15 mouse cellular contexts compared by ENCODE assay signal in genomic region chr10:111897361-111897760, GRCm38 (mm10).
"Had no signal": no experiment of that assay in that cellular context is flagged by ENCODE, and none has a peak within 500 bp of the region (broad histone marks: within the 10 kb centered on the region; RNA-seq: fewer than 3 reads in every experiment).

No protein-coding gene starts in this region.

- DNase-seq: lung, adult 2 months; lung, postnatal 4 days; right cerebral cortex, postnatal 25 days; right cerebral cortex, postnatal 4 days; spleen, adult 18-20 months; thymus, adult 18-20 months; thymus, postnatal 14 days; thymus, postnatal 36 days had no signal

- H3K9me3 ChIP-seq: liver, embryonic 12.5 days; megakaryocyte, embryonic 14.5 days; midbrain, embryonic 10.5 days; midbrain, embryonic 12.5 days; midbrain, embryonic 15.5 days; neural tube, embryonic 12.5 days had no signal

- H3K36me3 ChIP-seq: liver, embryonic 12.5 days; midbrain, embryonic 10.5 days; midbrain, embryonic 12.5 days; midbrain, embryonic 15.5 days; neural tube, embryonic 12.5 days had no signal

- H3K4me3 ChIP-seq: liver, embryonic 12.5 days; megakaryocyte, embryonic 14.5 days; midbrain, embryonic 10.5 days; midbrain, embryonic 12.5 days; midbrain, embryonic 15.5 days; neural tube, embryonic 12.5 days had no signal

- H3K27me3 ChIP-seq: liver, embryonic 12.5 days; midbrain, embryonic 12.5 days; midbrain, embryonic 15.5 days; neural tube, embryonic 12.5 days had no signal

- H3K4me1 ChIP-seq: liver, embryonic 12.5 days; neural tube, embryonic 12.5 days had no signal

- ATAC-seq: liver, embryonic 12.5 days; midbrain, embryonic 15.5 days had no signal

- H3K4me2 ChIP-seq: liver, embryonic 12.5 days; midbrain, embryonic 12.5 days; midbrain, embryonic 15.5 days; neural tube, embryonic 12.5 days had no signal

- H3K27ac ChIP-seq: liver, embryonic 12.5 days; liver, embryonic 14.5 days; midbrain, embryonic 10.5 days; midbrain, embryonic 12.5 days; midbrain, embryonic 15.5 days; neural tube, embryonic 12.5 days had no signal

- H3K9ac ChIP-seq: liver, embryonic 12.5 days; liver, embryonic 14.5 days; midbrain, embryonic 12.5 days; midbrain, embryonic 15.5 days; neural tube, embryonic 12.5 days had no signal
